Mouse (Mus musculus) lung, adult 10 weeks (tissue): ENCODE measurements around the gene Lmo2. TPM values are rescaled to one million over a fixed set of nuclear protein-coding genes. Genes with fewer than 3 reads are reported as not detected.

Source experiments
- polyA plus RNA-seq: library from polyadenylated mRNA; stranded (reverse); fragments of 350-450 nt; fragmentation: Illumina TruSeq; extraction: RNeasy Lipid Tissue Mini Kit (QIAGEN cat#74804); gene quantifications from one replicate; pipeline ENCODE4 v1.2.3, GENCODE M21; 2014; ENCODE audit warnings: low read depth, low replicate concordance; ENCODE audit not compliant: insufficient read depth

Gene Lmo2
- 49.0 TPM for polyA plus RNA-seq

DNA sequence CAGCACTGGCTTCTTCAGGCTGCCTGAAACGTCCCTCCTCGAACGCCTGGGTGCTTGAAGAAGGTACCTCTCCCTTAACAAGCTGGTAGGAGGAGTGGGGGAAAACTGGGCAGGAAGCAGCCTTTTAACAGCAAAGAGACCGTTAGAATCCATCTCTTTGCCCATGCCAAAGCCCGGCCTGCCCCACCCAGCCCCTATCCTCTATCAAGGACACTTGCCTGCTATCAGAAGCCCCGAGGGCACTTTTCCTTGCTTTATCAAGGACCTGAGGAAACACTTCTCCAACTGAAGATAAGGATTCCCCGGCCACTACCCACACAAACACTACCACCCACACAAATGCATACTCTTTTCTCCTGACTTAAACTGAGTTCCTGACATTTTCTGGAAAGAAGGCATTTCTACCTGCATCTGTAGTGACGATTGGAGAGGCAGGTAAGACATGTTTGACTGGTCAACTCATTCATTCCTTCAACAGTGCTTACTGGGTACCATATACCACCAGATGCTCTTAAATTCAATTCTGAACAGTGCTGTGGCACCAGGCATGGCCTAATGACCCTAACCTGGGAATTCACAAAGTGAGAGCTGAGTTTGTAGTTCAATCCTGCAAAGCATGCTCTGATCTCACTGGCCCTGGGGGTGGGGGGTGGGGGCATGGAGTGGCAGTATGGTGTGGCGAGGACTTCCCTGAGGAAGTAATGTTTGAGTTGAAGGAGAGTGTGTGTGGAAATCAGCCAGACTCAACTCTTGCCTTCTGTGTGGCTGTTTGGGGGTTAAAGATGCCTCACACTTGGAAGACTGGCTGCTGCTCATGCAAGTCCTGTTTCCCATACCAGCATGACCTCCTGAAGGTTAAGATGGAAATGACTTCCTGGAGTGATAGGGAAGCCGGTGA lies at the start of gene Lmo2:
TSS of gene Lmo2 (plus strand) at position 338 of the 898 bp plus-strand sequence.

DNA sequence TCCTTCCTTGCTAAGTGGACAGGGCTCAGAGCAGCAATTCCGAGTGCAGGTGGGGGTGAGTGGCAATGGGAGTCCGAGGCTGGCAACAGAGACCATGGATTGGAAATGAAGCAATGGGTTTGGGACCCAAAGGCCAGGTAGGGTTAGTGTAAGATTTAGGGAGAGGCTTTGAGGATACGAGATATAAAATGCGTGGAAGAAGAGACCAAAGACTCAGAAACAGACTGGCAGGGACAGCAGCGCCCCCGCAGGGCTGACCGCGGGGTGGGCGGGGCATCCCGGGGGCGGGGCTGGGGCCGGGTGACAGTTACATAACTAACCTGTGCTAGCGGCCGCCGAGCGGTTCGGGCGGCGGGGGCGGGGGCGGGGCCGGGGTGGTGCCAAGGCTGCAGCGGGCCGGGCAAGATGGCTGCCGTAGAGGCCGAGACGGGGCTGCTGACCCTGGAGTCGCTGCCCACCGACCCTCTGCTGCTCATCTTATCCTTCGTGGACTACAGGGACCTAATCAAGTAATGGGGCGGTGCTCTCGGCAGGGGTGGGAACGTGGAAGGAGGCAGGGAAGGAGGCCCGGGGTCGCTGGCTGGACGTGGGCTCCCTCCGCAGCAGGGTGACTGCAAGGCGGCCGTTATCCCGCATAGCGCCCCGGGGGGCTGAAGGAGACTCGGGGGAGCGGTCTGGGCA lies 69.8 kb downstream of the Lmo2 start, which contains the start of gene Fbxo3:
TSS of gene Fbxo3 (plus strand) at position 264 of the 681 bp plus-strand sequence.

DNA sequence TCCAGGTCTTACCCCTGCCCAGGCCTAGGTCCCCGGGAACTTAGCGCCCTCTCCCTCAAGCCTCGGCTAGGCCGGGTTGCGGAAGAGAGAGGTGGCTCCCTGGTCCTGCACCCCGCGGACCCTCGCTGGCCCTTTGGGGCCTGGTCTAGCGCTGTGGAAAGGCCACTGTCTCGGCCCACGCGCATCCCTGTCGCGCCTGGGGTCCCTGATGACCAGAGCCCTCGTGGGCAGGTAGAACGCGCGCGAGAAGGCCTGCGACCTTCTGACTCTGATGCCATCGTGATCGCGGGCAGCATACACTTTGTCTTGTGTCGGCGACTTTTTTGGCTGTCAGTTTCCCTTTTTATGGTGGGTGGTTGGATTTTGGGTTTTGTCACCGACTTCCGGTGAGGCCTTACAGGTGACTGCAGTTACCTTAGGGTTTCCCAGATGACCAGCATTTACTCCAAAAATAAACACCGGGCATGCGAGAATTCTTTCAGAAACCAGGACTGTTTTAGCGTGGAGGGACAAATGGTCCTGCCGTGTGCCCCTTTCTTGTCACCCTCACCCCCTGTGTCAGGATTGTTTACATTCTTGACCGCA lies 70.4 kb downstream of the Lmo2 start, which contains the start of gene 4931422A03Rik:
TSS of gene 4931422A03Rik (minus strand) at position 223 of the 585 bp plus-strand sequence.

Other genes with a start within 250 kb of the Lmo2 start
- 8.4 TPM for gene Nat10, start 196.7 kb upstream of the Lmo2 start, polyA plus RNA-seq
- 49.7 TPM for gene Caprin1, start 160.3 kb upstream of the Lmo2 start, polyA plus RNA-seq
- 19.9 TPM for gene Fbxo3, start 69.7 kb downstream of the Lmo2 start, polyA plus RNA-seq
- not detected for gene 4931422A03Rik, start 70.4 kb downstream of the Lmo2 start, polyA plus RNA-seq
- gene Gm10912, start 107.8 kb downstream of the Lmo2 start, polyA plus RNA-seq, result not detected
- gene Gm10799, start 110.6 kb downstream of the Lmo2 start, polyA plus RNA-seq, result not detected
- 6.0 TPM for gene Cd59b, start 111.9 kb downstream of the Lmo2 start, polyA plus RNA-seq
- gene Cd59a, start 137.8 kb downstream of the Lmo2 start, polyA plus RNA-seq, result 17.5 TPM
- not detected for gene A930018P22Rik, start 164.8 kb downstream of the Lmo2 start, polyA plus RNA-seq